Comparison of ENCODE assay signal across 8 mouse cellular contexts in genomic region chr12:74013739-74014138, GRCm38 (mm10). TPM values are rescaled to one million over a fixed set of nuclear protein-coding genes. Genes with fewer than 3 reads are reported as not detected.
DNase-seq lines count a peak whose midpoint lies in the region; ATAC-seq lines count a peak whose summit lies in the region.

No protein-coding gene starts in this region.

- H3K27ac ChIP-seq in hindbrain, embryonic 14.5 days, result no peak overlapping the region

- ATAC-seq in hindbrain, embryonic 14.5 days (ENCODE audit: low FRiP score), result peak; percentile 85

- under 1% methylated on average over 6 of the region's 6 CpGs for WGBS in hindbrain, embryonic 14.5 days

- H3K9me3 ChIP-seq in hindbrain, embryonic 14.5 days (ENCODE audit: control insufficient read depth, low read length), result no peaks in the 10 kb centered on the region

- H3K36me3 ChIP-seq in hindbrain, embryonic 14.5 days (replicated peaks; ENCODE audit: control insufficient read depth, insufficient read depth), result no peaks in the 10 kb centered on the region

- H3K27me3 ChIP-seq in hindbrain, embryonic 14.5 days (ENCODE audit: control insufficient read depth, insufficient read depth, low read length), result no peaks in the 10 kb centered on the region

- no peak overlapping the region for H3K9ac ChIP-seq in hindbrain, embryonic 14.5 days

- peaks cover 4% of the 10 kb centered on the region for H3K4me1 ChIP-seq in hindbrain, embryonic 14.5 days (replicated peaks; ENCODE audit: control insufficient read depth, insufficient read depth, low read length)

- DNase-seq in ZHBTc4 (ENCODE audit: low read depth, low spot score), result peak; percentile 75
- DNase-seq in cerebellum, postnatal 4 days (ENCODE audit: low spot score in 2 of 2), result peak; percentile 71 to 90
- DNase-seq in gastrocnemius, adult 18-20 months (ENCODE audit: low spot score), result peak; percentile 77
- peak; percentile 92 for DNase-seq in hindbrain, embryonic 14.5 days (ENCODE audit: low spot score)
- DNase-seq in layer of hippocampus, postnatal 10 days (ENCODE audit: low spot score in 2 of 2), result peak; percentile 90 to 92
- peak; percentile 80 for DNase-seq in lung, postnatal 25 days (ENCODE audit: low spot score)
- peak; percentile 84 for DNase-seq in right cerebral cortex, adult 18-20 months
- DNase-seq in urinary bladder, postnatal 25 days (ENCODE audit: low spot score), result peak; percentile 86

- no peak overlapping the region; the same call in 1 of the 2 replicates for H3K4me2 ChIP-seq in hindbrain, embryonic 14.5 days (replicated peaks)

- no peak overlapping the region for H3K4me3 ChIP-seq in hindbrain, embryonic 14.5 days (replicated peaks; ENCODE audit: low read length)

RNA-seq across cellular contexts. Expression of gene Syt16, which starts 16.3 kb away (rescaled TPM):
- not detected for total RNA-seq in gastrocnemius, adult 18-20 months (2021)
- polyA plus RNA-seq in hindbrain, embryonic 14.5 days (2014; fragmentation: Nextera tagmentation; extraction: Ambion mirVana), result 79.5 and 91.2 TPM in 2 replicates
- total RNA-seq in layer of hippocampus, postnatal 10 days (2021), result 10 to 100 TPM; 74.6 to 78.0 TPM

RNA-seq across cellular contexts. Expression of gene Snapc1, which starts 49.5 kb away (rescaled TPM):
- 1 to 10 TPM; 4.7 to 8.5 TPM for total RNA-seq in gastrocnemius, adult 18-20 months (2021)
- polyA plus RNA-seq in hindbrain, embryonic 14.5 days (2014; fragmentation: Nextera tagmentation; extraction: Ambion mirVana), result 34.9 and 37.1 TPM in 2 replicates
- total RNA-seq in layer of hippocampus, postnatal 10 days (2021), result 10 to 100 TPM; 27.4 to 34.5 TPM

Comparison
In these comparisons a context has a peak if more than half of its experiments do, and no peak if none do; other contexts are left out.
1. RNA of gene Syt16, which starts 16.3 kb away (total RNA-seq): 74.6 to 78.0 TPM in layer of hippocampus, postnatal 10 days; not detected in gastrocnemius, adult 18-20 months; every median in the first group is over 10 times any median in the second.
2. Peak in every context shown above with its lines, with median percentiles within 50 percentile points of each other: DNase-seq.